Mouse (Mus musculus): ENCODE data around the gene Acvr1b.

Gene Acvr1b

DNA sequence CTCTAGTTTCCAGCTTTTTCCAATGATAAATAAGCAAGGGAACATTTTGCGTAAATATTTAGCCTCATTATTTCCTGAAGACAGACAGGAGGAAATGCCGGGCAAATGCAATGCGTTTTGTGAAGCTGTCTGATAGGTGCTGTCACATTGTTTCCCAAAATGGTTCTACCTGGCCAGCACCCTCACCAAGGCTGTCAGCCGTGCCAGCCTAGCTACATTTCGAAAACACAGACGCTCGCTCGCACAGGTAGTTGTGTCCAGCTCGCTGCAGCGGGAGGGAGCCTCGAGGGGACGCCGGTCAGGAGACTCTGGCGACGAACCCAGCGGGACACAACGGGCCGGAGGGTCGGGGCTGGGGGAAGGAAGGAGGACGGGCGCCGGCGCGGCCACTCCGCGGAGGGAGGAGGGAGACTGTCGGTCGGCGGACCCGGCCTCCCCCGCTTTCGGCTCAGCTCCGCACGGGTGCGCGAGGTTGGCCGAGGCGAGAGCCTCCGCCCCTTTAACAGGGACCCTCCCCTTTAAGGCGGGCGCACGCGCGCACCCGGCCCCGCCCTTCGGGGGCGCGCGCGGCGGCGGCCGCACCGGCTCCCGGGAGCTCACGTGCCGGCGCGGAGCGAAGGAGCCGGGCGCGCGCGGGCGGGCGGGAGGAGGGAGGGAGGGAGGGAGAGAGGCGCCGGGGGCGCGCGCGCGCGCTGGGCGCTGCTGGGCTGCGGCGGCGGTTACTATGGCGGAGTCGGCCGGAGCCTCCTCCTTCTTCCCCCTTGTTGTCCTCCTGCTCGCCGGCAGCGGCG lies at the start of gene Acvr1b:
Gene Acvr1b, plus strand, starts transcription at position 647 of the 791 bp plus-strand sequence.
- in situ Hi-C loops (cut with MboI) = no loop called here

DNA sequence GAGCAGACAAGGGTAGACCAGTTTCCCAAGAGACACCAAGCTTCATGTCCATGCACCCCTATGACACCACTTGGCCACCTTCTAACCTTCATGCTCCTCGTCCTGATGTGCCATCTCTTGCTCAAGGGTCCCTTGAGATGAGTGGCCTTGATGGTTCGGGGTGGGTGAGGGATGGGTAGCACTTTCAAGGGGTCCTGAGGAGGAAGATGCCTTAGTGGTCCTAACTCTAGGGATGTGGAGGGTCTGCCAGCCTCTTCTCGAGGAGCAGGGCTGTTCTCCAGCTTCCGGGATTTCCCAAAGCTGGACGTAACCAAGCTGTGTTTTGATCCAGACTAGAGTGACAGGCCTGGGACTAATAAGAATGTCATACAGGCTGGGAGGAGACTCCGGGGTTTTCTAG lies 48.3 kb upstream of the Acvr1b start:
- in situ Hi-C loops (cut with MboI) = no loop called here

DNA sequence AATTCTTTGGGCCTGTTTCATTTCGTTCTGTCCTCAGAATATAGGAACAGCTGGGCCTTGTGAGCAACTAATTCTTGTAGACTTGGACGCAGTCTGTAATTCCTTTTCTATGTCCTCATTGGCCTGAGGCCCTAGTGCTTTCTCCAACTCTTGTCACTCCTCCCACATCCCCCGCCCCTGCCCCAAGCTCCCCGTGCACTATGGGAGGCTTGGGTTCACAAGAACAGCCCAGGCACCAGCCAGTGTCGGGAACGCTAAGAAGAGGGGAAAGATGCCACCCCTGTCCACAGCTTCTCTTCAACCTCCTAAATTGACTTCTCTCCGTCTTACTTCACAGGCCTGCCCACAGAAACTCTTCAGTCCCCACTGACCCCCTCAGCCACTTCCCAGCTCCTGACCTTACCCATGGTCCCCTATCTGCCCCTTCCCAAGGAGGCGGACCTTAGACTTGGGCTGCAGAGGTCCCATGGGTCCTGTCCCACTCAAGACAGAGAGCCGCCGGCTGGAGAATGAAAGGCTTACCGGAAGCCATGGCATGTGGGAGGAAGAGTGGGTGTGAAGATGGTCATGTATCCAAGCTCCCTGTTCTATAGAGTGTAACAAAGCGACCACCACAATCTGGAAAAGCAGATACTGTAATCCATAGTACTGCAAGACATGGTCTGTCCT lies 46.9 kb upstream of the Acvr1b start:
- in situ Hi-C loops (cut with MboI) = no loop called here

DNA sequence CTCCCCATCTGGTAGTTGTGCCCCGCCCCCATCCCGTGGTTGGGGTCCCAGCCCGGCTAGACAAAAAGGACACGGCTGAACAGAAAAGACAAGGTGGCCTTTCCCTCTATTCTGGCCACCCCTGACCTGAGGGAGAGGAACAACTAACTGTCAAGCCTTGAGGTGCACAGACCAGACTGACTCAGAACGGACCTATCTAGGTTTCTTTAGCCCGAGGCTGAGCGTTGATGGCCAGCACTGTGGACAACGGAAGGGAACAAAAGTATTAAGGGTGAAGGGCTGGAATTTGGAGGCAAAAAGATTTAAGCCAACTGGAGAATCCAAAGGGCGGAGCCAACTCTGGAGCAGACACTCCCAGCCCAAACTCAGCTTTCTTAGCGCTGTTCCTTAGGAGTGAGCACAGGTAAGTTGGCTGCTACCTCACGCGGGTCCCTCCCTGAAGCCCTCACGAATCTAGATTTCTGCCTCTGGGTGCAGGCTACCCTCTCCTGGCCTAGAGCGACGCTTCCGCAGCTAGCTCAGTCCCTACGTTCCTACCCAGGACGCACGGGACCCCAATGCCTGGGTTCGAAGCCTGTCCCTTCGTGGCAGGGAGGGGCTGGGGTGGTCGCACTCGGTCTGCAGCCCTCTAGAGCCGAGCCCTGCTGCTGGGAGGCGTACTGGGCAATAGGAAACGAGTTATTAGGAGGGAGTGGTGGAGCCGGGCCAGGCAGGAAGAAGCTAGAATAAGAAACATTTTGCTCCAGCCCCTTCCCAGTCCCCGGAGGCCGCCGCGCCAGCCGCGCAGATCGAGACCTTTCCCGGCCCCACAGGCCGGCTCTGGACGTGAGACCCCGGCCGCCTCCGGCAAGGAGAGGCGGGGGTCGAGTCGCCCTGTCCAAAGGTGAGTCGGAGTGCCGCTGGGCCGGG lies 45.4 kb upstream of the Acvr1b start, which contains the start of gene Acvrl1:
Gene Acvrl1, plus strand, starts transcription at position 342 of the 909 bp plus-strand sequence.
- in situ Hi-C loops (cut with MboI) = no loop called here

DNA sequence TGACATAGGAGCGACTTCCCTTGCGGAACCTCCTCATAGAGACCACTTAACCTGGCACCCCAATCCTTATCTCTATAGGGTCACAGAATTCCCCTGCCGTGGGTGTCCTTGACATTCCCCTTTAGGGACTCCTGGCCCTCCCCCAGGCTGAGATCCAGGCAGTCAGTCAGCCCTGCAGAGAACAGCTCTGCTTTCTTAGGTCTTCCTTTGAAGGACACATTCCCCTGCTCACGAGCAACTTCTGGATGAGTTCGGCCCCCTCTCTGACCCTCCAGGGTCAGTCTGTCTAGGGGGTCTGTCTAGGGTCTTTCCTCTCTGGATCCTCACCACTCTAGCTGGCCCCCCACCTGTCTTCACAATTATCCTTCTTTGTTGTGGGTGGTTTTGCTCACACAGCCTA lies 44.5 kb upstream of the Acvr1b start:
- in situ Hi-C loops (cut with MboI) = no loop called here

DNA sequence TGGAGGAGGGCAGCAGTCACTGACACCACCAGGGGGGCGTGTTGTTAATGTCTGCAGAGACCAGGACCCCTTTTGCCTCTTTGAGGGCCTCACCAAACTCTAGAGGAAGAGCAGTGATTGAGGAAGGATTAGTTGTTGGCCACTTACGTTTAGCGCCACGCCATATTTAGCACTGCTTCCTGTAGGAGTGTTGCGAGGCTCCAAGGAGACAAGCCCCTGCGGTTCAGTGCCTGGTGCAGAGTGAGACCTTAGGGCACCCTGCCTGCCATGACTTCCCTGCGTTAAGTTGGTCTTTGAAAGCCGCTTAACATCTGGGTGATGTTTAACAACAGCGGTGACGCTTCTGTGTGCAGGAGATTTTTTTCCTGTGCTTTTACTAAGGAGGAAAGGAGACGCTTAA lies 42.4 kb upstream of the Acvr1b start:
- in situ Hi-C loops (cut with MboI) = no loop called here

DNA sequence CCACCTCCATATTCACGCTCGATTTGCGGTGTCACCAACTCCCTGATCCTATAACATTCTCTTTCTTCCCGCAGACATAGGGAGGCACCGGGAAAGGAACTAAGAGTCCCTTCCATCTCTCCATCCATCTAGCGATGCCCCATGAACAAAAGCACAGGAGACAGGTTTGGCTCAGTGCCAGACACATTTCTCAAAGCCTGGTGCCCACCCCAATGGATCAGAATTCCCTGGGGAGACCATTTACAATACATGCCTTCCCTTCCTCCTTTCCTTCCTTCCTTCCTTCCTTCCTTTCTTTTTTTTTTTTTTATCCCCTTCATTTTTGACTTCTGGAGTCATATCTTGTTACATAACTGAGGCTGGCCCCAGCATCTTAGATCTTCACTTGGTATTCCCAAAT lies 41.8 kb upstream of the Acvr1b start:
- in situ Hi-C loops (cut with MboI) = no loop called here

DNA sequence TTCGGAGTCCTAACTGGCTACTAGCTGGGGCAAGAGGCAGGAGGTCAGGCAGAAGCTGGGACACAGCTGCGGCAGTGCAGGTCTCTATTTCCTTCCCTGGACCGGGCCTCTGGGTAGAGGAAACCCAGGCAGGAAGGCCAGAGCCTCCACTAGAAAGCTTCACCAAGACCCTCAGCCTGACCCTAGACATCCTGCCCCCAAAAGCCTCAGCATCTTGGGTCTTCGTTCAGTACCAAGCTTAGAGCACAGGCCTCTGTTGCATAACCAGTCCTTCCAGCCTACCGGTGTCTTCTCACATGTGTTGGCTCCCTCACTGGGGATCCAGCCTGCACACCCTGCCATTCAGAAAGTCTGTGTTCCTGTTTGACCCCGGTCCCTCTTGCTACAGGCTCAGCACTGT lies 41.1 kb upstream of the Acvr1b start:
- in situ Hi-C loops (cut with MboI) = no loop called here

DNA sequence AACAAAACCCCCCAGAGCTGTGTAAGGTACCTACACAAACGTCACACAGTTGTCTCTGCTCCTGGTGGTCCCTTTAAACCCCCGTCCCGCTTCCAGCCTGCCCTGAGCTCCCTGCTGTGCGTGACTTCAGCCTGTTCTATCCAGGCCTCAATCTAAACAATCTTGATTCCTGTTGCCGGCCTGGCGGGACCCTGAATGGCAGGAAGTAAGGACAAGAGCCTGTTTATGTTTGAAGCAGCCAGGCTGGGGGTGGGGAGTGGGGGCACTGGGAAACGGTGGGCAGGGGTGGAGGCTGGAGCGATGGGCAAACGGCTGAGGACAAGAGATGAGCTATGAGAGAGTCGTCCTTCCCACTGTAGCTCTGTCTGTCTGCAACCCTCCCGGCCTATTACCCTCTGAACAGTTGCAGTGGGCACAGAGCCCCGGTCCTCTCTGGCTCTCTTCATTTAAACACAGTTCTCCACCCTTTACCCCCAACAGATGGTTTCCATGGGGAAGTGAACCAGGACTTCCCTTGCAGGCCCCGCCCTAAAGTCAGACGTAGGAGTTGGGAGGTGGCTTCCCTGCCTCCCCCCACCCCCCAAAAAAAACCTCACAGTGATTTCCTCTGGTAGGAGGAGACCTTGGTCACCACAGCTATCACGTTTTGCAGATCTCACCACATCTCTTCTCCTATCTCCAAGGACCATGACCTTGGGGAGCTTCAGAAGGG lies 39.7 kb upstream of the Acvr1b start:
- in situ Hi-C loops (cut with MboI) = no loop called here

DNA sequence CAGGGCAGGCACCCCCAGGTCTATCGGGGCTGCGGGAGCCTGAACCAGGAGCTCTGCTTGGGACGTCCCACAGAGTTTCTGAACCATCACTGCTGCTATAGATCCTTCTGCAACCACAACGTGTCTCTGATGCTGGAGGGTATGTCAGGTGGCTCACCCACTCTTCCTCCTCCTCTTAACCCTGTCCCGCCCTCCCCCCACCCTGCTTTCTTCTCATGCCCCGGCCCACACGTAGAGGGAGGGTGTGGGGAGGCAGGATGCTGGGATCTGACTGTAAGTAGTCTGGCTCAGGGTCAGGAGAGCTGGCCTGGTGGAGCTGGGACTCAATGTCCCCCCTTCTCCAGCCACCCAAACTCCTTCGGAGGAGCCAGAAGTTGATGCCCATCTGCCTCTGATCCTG lies 38.5 kb upstream of the Acvr1b start:
- in situ Hi-C loops (cut with MboI) = no loop called here

DNA sequence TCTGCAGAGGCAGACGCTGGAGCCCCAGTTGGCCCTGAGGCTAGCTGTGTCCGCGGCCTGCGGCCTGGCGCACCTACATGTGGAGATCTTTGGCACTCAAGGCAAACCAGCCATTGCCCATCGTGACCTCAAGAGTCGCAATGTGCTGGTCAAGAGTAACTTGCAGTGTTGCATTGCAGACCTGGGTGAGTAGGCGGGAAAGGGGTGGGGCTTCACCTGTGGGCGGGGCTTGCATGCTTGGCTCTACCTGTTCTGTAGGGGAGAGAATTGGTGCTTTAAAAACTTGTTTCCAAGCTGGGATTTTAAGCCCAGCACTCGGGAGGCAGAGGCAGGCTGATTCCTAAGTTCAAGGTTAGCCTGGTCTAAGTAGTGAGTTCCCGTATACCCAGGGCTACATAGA lies 36.4 kb upstream of the Acvr1b start:
- in situ Hi-C loops (cut with MboI) = no loop called here

DNA sequence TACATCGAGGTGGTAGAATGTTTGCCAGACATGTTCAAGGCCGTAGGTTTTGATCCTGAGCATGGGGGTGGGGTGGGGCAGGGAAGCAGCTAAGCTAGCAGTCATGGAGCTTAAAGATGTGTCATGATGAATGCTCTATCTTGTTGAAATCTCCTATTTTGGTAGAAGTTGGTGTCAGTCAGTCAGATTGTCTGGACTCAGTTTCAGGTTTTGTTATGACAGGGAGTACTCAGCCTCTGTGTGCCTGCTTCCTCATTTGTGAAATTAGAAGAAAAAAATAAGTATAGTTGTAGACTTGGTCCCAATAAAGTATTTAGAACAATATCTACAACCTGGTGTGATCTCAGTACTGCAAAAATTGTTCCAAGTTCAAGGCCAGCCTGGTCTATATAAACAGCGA lies 35.2 kb upstream of the Acvr1b start:
- in situ Hi-C loops (cut with MboI) = no loop called here

DNA sequence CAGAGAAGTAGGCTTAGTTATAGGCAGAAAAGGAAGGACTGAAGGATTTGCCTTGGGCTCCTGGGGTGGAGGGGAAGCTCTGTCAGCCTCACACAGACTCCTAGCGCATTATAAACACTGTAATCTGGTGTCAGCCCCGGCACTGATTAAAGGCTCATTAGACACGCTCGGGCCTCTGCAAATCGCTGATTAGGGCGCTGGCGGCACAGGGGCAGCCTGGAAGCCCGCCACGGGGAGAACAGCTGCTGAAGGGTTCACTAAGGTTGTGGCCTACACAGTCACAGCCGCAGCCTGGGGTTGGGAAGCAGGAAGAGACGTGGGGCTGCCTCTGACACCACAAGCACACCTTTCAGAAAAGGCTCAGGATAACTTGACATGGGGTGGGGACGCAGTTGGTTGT lies 34.0 kb upstream of the Acvr1b start:
- in situ Hi-C loops (cut with MboI) = no loop called here

DNA sequence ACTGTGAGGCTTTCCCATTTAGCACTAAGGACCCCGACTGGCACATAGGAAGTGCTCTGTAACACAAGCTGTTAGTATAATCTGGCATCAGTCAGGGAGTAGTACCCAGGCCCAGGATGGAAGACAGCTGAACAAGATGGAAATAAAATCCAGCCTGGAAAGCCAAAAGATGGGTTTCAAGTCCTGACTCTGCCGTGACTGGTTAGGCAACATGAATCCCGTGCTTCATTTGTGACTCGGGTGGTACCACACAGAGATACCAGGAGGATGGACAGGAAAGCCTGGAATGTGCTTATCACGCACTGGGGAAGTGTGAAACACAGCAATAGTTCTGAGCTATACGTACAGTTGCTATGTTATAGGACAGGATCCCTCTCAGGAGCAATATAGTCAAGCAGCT lies 33.3 kb upstream of the Acvr1b start:
- in situ Hi-C loops (cut with MboI) = no loop called here

DNA sequence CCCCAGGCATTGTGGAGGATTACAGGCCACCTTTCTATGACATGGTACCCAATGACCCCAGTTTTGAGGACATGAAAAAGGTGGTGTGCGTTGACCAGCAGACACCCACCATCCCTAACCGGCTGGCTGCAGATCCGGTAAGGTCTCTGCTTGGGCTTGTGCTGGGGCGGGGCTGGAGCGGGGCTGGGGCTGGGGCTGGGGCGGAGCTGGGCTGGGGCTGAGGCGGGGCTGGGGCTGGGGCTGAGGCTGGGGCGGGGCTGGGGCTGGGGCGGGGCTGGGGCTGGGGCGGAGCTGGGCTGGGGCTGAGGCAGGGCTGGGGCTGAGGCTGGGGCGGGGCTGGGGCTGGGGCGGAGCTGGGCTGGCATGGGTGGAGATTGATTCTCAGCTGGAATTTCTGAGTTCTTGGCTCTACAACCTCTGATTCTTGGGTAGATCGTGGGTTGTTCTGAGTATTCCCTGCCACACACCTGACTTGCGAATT lies 32.8 kb upstream of the Acvr1b start:
- in situ Hi-C loops (cut with MboI) = no loop called here

DNA sequence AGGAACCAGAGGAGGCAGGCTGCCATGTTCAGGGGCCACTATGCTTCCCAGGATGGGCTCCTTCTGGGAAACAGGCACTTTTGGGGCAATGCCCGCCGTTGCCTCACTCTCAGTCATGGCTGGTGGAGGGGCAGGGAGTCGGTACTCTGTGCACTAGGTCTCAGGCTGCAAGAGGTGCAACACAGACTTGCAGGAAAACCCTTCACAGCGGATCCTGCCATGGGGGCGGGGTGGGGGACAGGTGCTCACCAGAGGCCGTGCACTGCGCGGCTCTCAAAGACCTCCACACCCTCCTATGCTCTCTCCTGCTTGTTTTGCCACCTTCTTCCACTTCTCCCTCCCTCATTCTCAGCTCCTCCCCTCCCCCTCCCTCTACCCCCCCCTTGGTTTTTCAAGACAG lies 31.2 kb upstream of the Acvr1b start:
- in situ Hi-C loops (cut with MboI) = no loop called here

DNA sequence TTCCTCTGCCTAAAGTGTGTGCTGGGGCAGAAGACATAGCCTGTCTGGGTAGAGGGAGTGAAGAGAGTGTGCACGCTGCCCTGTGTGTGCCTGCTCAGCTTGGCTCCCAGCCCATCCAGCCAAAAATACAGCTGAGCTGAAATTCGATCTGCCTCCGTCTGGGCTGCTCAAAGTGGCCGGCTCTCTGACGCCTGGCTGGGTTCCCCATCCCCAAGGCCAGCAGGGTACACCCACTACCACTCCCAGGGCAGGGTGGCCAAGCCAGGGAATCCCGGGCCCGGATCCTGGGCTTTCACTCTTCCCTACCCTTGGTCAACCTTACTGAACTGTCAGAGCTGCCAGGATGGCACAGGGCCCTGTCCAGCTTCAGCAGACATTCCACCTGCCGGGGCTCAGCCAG lies 30.4 kb upstream of the Acvr1b start:
- in situ Hi-C loops (cut with MboI) = no loop called here

DNA sequence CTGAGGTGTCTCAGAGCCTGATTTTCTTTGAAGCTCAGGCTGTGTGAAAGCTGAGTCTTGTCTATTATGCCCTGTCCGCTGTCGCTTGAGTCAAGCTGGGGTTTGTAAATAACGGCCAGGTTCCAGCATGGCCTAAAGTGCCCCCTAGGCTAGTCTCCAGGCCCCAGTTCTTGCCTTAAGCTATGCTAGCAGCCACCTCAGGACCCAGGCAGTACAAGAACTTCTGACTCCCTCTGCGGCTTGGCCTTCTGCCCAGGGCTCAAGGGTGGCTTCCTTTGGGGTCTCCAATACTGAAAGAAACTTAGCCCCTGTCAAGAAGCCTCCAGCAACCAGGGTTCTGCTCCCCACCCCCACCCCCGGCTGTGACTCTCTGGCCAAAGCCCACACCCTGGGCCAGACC lies 29.7 kb upstream of the Acvr1b start:
- in situ Hi-C loops (cut with MboI) = no loop called here

DNA sequence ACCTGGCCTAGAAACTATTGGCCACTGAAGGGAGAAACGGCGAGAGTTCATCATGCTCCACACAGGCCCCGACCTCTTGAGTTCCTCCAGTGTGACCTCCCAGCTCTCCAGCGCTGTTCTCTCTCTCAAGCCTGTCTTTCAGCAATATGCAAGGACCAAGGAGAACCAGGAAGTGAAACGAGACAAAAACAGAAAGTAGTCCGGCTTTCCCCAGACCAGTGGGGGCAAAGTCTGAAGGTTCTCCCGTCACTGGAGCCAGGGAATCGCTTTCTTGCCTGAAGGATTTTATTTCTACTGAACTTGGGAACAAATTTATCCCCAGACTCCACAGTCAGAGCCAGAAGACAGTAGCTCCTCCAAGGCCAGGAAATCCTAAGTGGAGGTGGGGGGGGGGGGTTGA lies 29.1 kb upstream of the Acvr1b start:
- in situ Hi-C loops (cut with MboI) = no loop called here

DNA sequence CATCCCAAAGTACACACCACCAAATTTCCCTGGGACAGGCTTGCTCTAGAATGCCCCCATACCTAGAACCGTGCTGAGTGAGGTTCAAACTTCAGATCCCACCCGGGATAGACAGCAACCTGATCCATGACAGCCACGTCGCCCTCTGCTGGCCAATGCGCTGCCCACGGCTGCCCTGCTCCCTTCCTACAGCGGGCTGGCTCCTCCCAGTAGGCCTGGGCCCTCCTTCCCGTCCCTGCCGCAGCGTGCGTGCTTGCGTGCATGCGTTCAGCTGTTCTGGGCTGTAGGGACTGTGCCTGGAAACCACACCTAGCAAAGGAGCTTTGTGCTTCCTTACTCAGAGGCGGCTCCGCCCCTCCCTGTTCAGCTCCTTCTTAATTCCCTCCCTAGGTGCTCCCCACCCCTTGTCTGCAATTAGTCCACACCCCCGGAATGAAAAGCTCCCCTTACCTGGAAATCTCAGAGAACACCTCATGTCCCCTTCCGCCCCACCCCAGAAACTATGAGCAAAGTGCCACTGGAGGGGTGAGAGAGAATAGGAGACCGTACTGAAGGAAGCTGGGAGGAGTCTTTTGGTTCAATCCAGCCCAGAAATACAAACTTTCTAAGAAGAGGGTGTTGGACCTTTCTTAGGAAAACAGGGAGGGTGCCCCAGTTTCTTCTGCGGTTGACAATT lies 28.3 kb upstream of the Acvr1b start:
- in situ Hi-C loops (cut with MboI) = no loop called here
